Mouse (Mus musculus): ENCODE data around the gene Nalcn.

The Nalcn gene

GRCm38 (mm10) chr14:123512923-123513322 is 114.0 kb downstream of the Nalcn start:
- DNase-seq (ENCODE audit: low read depth, low spot score) = no peak

GRCm38 (mm10) chr14:123495544-123495943 is 131.4 kb downstream of the Nalcn start:
- no peak for DNase-seq (ENCODE audit: low read depth, low spot score)

GRCm38 (mm10) chr14:123488575-123489207 is 138.3 kb downstream of the Nalcn start:
- no peak for DNase-seq (ENCODE audit: low read depth, low spot score)

GRCm38 (mm10) chr14:123462026-123462425 is 164.9 kb downstream of the Nalcn start:
- peak; percentile 2 for DNase-seq (ENCODE audit: low read depth, low spot score)

GRCm38 (mm10) chr14:123446031-123446430 is 180.9 kb downstream of the Nalcn start:
- no peak for DNase-seq (ENCODE audit: low read depth, low spot score)

- DNase-seq (ENCODE audit: low read depth, low spot score) = no peak
Measured at GRCm38 (mm10) chr14:123435542-123435941, 191.4 kb downstream of the Nalcn start.

- DNase-seq (ENCODE audit: low read depth, low spot score) = no peak
Measured at GRCm38 (mm10) chr14:123376167-123376855, 250.6 kb downstream of the Nalcn start.

- DNase-seq (ENCODE audit: low read depth, low spot score) = no peak
Measured at GRCm38 (mm10) chr14:123371522-123371921, 255.4 kb downstream of the Nalcn start.

GRCm38 (mm10) chr14:123359691-123360090 is 267.3 kb downstream of the Nalcn start:
- no peak for DNase-seq (ENCODE audit: low read depth, low spot score)

GRCm38 (mm10) chr14:123352973-123353372 is 274.0 kb downstream of the Nalcn start:
- no peak for DNase-seq (ENCODE audit: low read depth, low spot score)

GRCm38 (mm10) chr14:123331841-123332240 is 295.1 kb downstream of the Nalcn start:
- DNase-seq (ENCODE audit: low read depth, low spot score) = no peak

GRCm38 (mm10) chr14:123314369-123314768 is 312.6 kb downstream of the Nalcn start:
- no peak for DNase-seq (ENCODE audit: low read depth, low spot score)

GRCm38 (mm10) chr14:123312371-123312770 is 314.6 kb downstream of the Nalcn start:
- DNase-seq (ENCODE audit: low read depth, low spot score) = no peak

GRCm38 (mm10) chr14:123296068-123296467 is 330.9 kb downstream of the Nalcn start:
- DNase-seq (ENCODE audit: low read depth, low spot score) = no peak

- no peak for DNase-seq (ENCODE audit: low read depth, low spot score)
Measured at GRCm38 (mm10) chr14:123291118-123292007, 335.6 kb downstream of the Nalcn start.

GRCm38 (mm10) chr14:123282165-123282564 is 344.8 kb downstream of the Nalcn start:
- DNase-seq (ENCODE audit: low read depth, low spot score) = no peak

GRCm38 (mm10) chr14:123272121-123272520 is 354.8 kb downstream of the Nalcn start:
- no peak for DNase-seq (ENCODE audit: low read depth, low spot score)

GRCm38 (mm10) chr14:123240738-123241137 is 386.2 kb downstream of the Nalcn start:
- DNase-seq (ENCODE audit: low read depth, low spot score) = no peak

- peak; percentile 6 for DNase-seq (ENCODE audit: low read depth, low spot score)
Measured at GRCm38 (mm10) chr14:123239945-123240344, 387.0 kb downstream of the Nalcn start.

GRCm38 (mm10) chr14:123237002-123237401 is 389.9 kb downstream of the Nalcn start:
- DNase-seq (ENCODE audit: low read depth, low spot score) = no peak

GRCm38 (mm10) chr14:123232630-123233206 is 394.2 kb downstream of the Nalcn start:
- no peak for DNase-seq (ENCODE audit: low read depth, low spot score)

Data from retina, adult 2 months (tissue).